Mouse (Mus musculus): Measurements from ENCODE around the gene Kirrel3. TPM values are rescaled to one million over a fixed set of nuclear protein-coding genes. Genes with fewer than 3 reads are reported as not detected.

Kirrel3 gene
- polyA plus RNA-seq, 1 experiment, result not detected

GRCm38 (mm10) chr9:34986156-34986555, 500.5 kb downstream of the Kirrel3 start:
- Histone ChIP-seq H3K4me1 (peaks cover 48% of the 10 kb centered on the region), H3K36me3 (replicated peaks; ENCODE audit: low read length) (no peaks in the 10 kb centered on the region), H3K9me3 (no peaks in the 10 kb centered on the region), H3K4me3 (replicated peaks) (no peak overlapping the region), H3K27me3 (replicated peaks) (peaks cover 62% of the 10 kb centered on the region)
- TF ChIP-seq GATA1 (IDR thresholded peaks at IDR 0.05; ENCODE audit: borderline replicate concordance, low read length) (no peak), FLI1 (IDR thresholded peaks at IDR 0.05; ENCODE audit: low read length) (no peak)

GRCm38 (mm10) chr9:34987422-34988148, 501.9 kb downstream of the Kirrel3 start:
- Histone ChIP-seq H3K36me3 (replicated peaks; ENCODE audit: low read length) (no peaks in the 10 kb centered on the region), H3K4me3 (replicated peaks) (no peak overlapping the region), H3K4me1 (peaks cover 48% of the 10 kb centered on the region), H3K9me3 (no peaks in the 10 kb centered on the region), H3K27me3 (replicated peaks) (peaks cover 56% of the 10 kb centered on the region)
- TF ChIP-seq GATA1 (IDR thresholded peaks at IDR 0.05; ENCODE audit: borderline replicate concordance, low read length) (no peak), FLI1 (IDR thresholded peaks at IDR 0.05; ENCODE audit: low read length) (no peak)

GRCm38 (mm10) chr9:34988683-34989082, 503.0 kb downstream of the Kirrel3 start:
- H3K27me3 ChIP-seq (replicated peaks), result peaks cover 54% of the 10 kb centered on the region
- no peak for TF ChIP-seq FLI1 (IDR thresholded peaks at IDR 0.05; ENCODE audit: low read length)
- TF ChIP-seq GATA1 (IDR thresholded peaks at IDR 0.05; ENCODE audit: borderline replicate concordance, low read length), result no peak
- H3K9me3 ChIP-seq, result no peaks in the 10 kb centered on the region
- H3K4me1 ChIP-seq, result peaks cover 58% of the 10 kb centered on the region
- no peak overlapping the region for H3K4me3 ChIP-seq (replicated peaks)
- no peaks in the 10 kb centered on the region for H3K36me3 ChIP-seq (replicated peaks; ENCODE audit: low read length)

GRCm38 (mm10) chr9:34992201-34992600, 506.5 kb downstream of the Kirrel3 start:
- Histone ChIP-seq H3K4me3 (replicated peaks) (no peak overlapping the region), H3K36me3 (replicated peaks; ENCODE audit: low read length) (no peaks in the 10 kb centered on the region), H3K4me1 (peaks cover 63% of the 10 kb centered on the region), H3K9me3 (no peaks in the 10 kb centered on the region), H3K27me3 (replicated peaks) (peaks cover 36% of the 10 kb centered on the region)
- no peak for TF ChIP-seq FLI1 (IDR thresholded peaks at IDR 0.05; ENCODE audit: low read length)
- no peak for TF ChIP-seq GATA1 (IDR thresholded peaks at IDR 0.05; ENCODE audit: borderline replicate concordance, low read length)

GRCm38 (mm10) chr9:34993467-34994211, 507.9 kb downstream of the Kirrel3 start:
- TF ChIP-seq GATA1 (IDR thresholded peaks at IDR 0.05; ENCODE audit: borderline replicate concordance, low read length) (no peak), FLI1 (IDR thresholded peaks at IDR 0.05; ENCODE audit: low read length) (no peak)
- peaks cover 68% of the 10 kb centered on the region for H3K4me1 ChIP-seq

GRCm38 (mm10) chr9:34995078-34995477, 509.4 kb downstream of the Kirrel3 start:
- Histone ChIP-seq H3K4me3 (replicated peaks) (no peak overlapping the region), H3K4me1 (peaks cover 80% of the 10 kb centered on the region), H3K36me3 (replicated peaks; ENCODE audit: low read length) (no peaks in the 10 kb centered on the region), H3K9me3 (no peaks in the 10 kb centered on the region), H3K27me3 (replicated peaks) (peaks cover 16% of the 10 kb centered on the region)
- TF ChIP-seq FLI1 (IDR thresholded peaks at IDR 0.05; ENCODE audit: low read length) (no peak), GATA1 (IDR thresholded peaks at IDR 0.05; ENCODE audit: borderline replicate concordance, low read length) (no peak)

More at GRCm38 (mm10) chr9:34993467-34994211, 507.9 kb downstream of the Kirrel3 start:
- Histone ChIP-seq H3K27me3 (replicated peaks) (peaks cover 26% of the 10 kb centered on the region), H3K4me3 (replicated peaks) (no peak overlapping the region), H3K9me3 (no peaks in the 10 kb centered on the region), H3K36me3 (replicated peaks; ENCODE audit: low read length) (no peaks in the 10 kb centered on the region)

GRCm38 (mm10) chr9:34995660-34996378, 510.1 kb downstream of the Kirrel3 start:
- Histone ChIP-seq H3K27me3 (replicated peaks) (peaks cover 16% of the 10 kb centered on the region), H3K4me1 (peaks cover 85% of the 10 kb centered on the region), H3K4me3 (replicated peaks) (peak overlapping the region; percentile 60), H3K9me3 (no peaks in the 10 kb centered on the region), H3K36me3 (replicated peaks; ENCODE audit: low read length) (peaks cover 3% of the 10 kb centered on the region)
- TF ChIP-seq GATA1 (IDR thresholded peaks at IDR 0.05; ENCODE audit: borderline replicate concordance, low read length) (no peak), FLI1 (IDR thresholded peaks at IDR 0.05; ENCODE audit: low read length) (no peak)

GRCm38 (mm10) chr9:34997880-34998865, 512.5 kb downstream of the Kirrel3 start:
- peak overlapping the region; percentile 57 for H3K4me3 ChIP-seq (replicated peaks)
- peaks cover 82% of the 10 kb centered on the region for H3K4me1 ChIP-seq
- peaks cover 3% of the 10 kb centered on the region for H3K36me3 ChIP-seq (replicated peaks; ENCODE audit: low read length)
- no peak for TF ChIP-seq GATA1 (IDR thresholded peaks at IDR 0.05; ENCODE audit: borderline replicate concordance, low read length)
- TF ChIP-seq FLI1 (IDR thresholded peaks at IDR 0.05; ENCODE audit: low read length), result no peak
- H3K9me3 ChIP-seq, result peaks cover 16% of the 10 kb centered on the region
- H3K27me3 ChIP-seq (replicated peaks), result peaks cover 15% of the 10 kb centered on the region

- H3K27me3 ChIP-seq (replicated peaks), result peaks cover 62% of the 10 kb centered on the region
- H3K9me3 ChIP-seq, result peaks cover 16% of the 10 kb centered on the region
- H3K4me3 ChIP-seq (replicated peaks), result no peak overlapping the region
- peaks cover 3% of the 10 kb centered on the region for H3K36me3 ChIP-seq (replicated peaks; ENCODE audit: low read length)
- TF ChIP-seq FLI1 (IDR thresholded peaks at IDR 0.05; ENCODE audit: low read length) (no peak), GATA1 (IDR thresholded peaks at IDR 0.05; ENCODE audit: borderline replicate concordance, low read length) (no peak)
- H3K4me1 ChIP-seq, result peaks cover 39% of the 10 kb centered on the region
Observed at GRCm38 (mm10) chr9:35004113-35004512, 518.4 kb downstream of the Kirrel3 start.

Data from megakaryocyte, embryonic 14.5 days (primary cell).